Comparison of ENCODE assay signal across 7 mouse cellular contexts in genomic region chr11:5787671-5788055, GRCm38 (mm10). TPM values are rescaled to one million over a fixed set of nuclear protein-coding genes. Genes with fewer than 3 reads are reported as not detected.
DNase-seq lines count a peak whose midpoint lies in the region; ATAC-seq and TF ChIP-seq lines count a peak whose summit lies in the region.

No protein-coding gene starts in this region.

- no peaks in the 10 kb centered on the region for H3K9me3 ChIP-seq in forebrain, embryonic 14.5 days (replicated peaks; ENCODE audit: control insufficient read depth, low read length)
- H3K9me3 ChIP-seq in liver, embryonic 14.5 days (ENCODE audit: control insufficient read depth, low read length) = no peaks in the 10 kb centered on the region

- 24% methylated on average over 8 of the region's 8 CpGs for WGBS in spleen, adult 2 months
- WGBS in forebrain, embryonic 14.5 days = 38% methylated on average over 8 of the region's 8 CpGs
- 17% methylated on average over 8 of the region's 8 CpGs for WGBS in liver, embryonic 14.5 days (ENCODE audit: insufficient replicate concordance)

- no peak for TF ChIP-seq EP300 in liver, embryonic 14.5 days (IDR thresholded peaks at IDR 0.05; ENCODE audit: low read depth)

- peak overlapping the region; percentile 82 for H3K27ac ChIP-seq in spleen, adult 2 months (ENCODE audit: insufficient read depth, low read length)
- H3K27ac ChIP-seq in forebrain, embryonic 14.5 days (ENCODE audit: low read depth, low read length) = peak overlapping the region; percentile 91
- H3K27ac ChIP-seq in liver, embryonic 14.5 days = peak overlapping the region; percentile 97

- peak overlapping the region; percentile 97 for H3K4me3 ChIP-seq in spleen, adult 2 months (ENCODE audit: extremely low read depth, insufficient read depth, insufficient read length)
- peak overlapping the region; percentile 86 for H3K4me3 ChIP-seq in forebrain, embryonic 14.5 days (ENCODE audit: low read depth, low read length)
- H3K4me3 ChIP-seq in liver, embryonic 14.5 days (ENCODE audit: insufficient read depth in 1 of 2, low read depth in 2 of 2, low read length in 2 of 2) = peak overlapping the region; percentile 65 to 75

- DNase-seq in spleen, adult 2 months (ENCODE audit: low read depth in 1 of 2, low spot score in 2 of 2) = no peak
- DNase-seq in spleen, adult 18-20 months = no peak
- no peak for DNase-seq in forebrain, embryonic 14.5 days (ENCODE audit: low spot score)
- no peak for DNase-seq in liver, embryonic 14.5 days (ENCODE audit: low read depth in 3 of 3, low spot score in 3 of 3)
- no peak for DNase-seq in adrenal gland, adult (ENCODE audit: inconsistent age in 2 of 2, low spot score in 1 of 2)
- DNase-seq in gastrocnemius, postnatal 10 days = no peak
- DNase-seq in thymus, postnatal 0 days (ENCODE audit: low spot score) = no peak

- H3K4me1 ChIP-seq in spleen, adult 2 months (ENCODE audit: control insufficient read depth, insufficient read depth, insufficient read length) = peaks cover 14% of the 10 kb centered on the region; the same call in 1 of the 2 replicates
- peaks cover 15% of the 10 kb centered on the region for H3K4me1 ChIP-seq in forebrain, embryonic 14.5 days (ENCODE audit: control insufficient read depth, insufficient read depth, low read length)
- H3K4me1 ChIP-seq in liver, embryonic 14.5 days (replicated peaks; ENCODE audit: control insufficient read depth in 2 of 2, insufficient read depth in 2 of 2, low read length in 1 of 2) = peaks cover 20 to 24% of the 10 kb centered on the region in 2 experiments

- TF ChIP-seq POLR2A in spleen, adult 2 months (IDR thresholded peaks at IDR 0.05; ENCODE audit: low read depth, low read length) = no peak

- 0 out of 2 replicates have a peak, but pooled peaks have one; percentile 13 for ATAC-seq in forebrain, embryonic 14.5 days
- no peak for ATAC-seq in liver, embryonic 14.5 days (ENCODE audit: insufficient read depth)

- peak overlapping the region; percentile 84 for H3K9ac ChIP-seq in forebrain, embryonic 14.5 days (ENCODE audit: low read length)
- H3K9ac ChIP-seq in liver, embryonic 14.5 days (replicated peaks) = peak overlapping the region; percentile 88

- no peak for TF ChIP-seq CTCF in spleen, adult 2 months (IDR thresholded peaks at IDR 0.05; ENCODE audit: extremely low read depth, insufficient read depth, insufficient read length, insufficient replicate concordance)
- TF ChIP-seq CTCF in liver, embryonic 14.5 days (IDR thresholded peaks at IDR 0.05; ENCODE audit: low read depth) = no peak

- peaks cover 10% of the 10 kb centered on the region for H3K36me3 ChIP-seq in spleen, adult 2 months (ENCODE audit: control insufficient read depth, insufficient read depth, low read length)
- peaks cover 17% of the 10 kb centered on the region for H3K36me3 ChIP-seq in forebrain, embryonic 14.5 days (ENCODE audit: control insufficient read depth, insufficient read depth, low read length)
- peaks cover 2% of the 10 kb centered on the region; the same call in 1 of the 2 replicates for H3K36me3 ChIP-seq in liver, embryonic 14.5 days (replicated peaks; ENCODE audit: control insufficient read depth, insufficient read depth, low read depth)

- H3K4me2 ChIP-seq in forebrain, embryonic 14.5 days (ENCODE audit: low read length) = peak overlapping the region; percentile 94
- peak overlapping the region; percentile 99 for H3K4me2 ChIP-seq in liver, embryonic 14.5 days (ENCODE audit: low read depth)

- no peaks in the 10 kb centered on the region for H3K27me3 ChIP-seq in spleen, adult 2 months (ENCODE audit: control insufficient read depth, insufficient read depth, low read length)
- no peaks in the 10 kb centered on the region for H3K27me3 ChIP-seq in forebrain, embryonic 14.5 days (replicated peaks; ENCODE audit: control insufficient read depth, insufficient read depth, low read length)
- H3K27me3 ChIP-seq in liver, embryonic 14.5 days (ENCODE audit: control insufficient read depth, insufficient read depth, low read length) = no peaks in the 10 kb centered on the region

RNA-seq across cellular contexts. Expression of gene Dbnl, which starts 0.6 kb away (rescaled TPM):
- 104 and 130 TPM in 2 replicates for polyA plus RNA-seq in spleen, adult 2 months (2012; rRNA removed)
- 100 and 136 TPM in 2 replicates for polyA plus RNA-seq in forebrain, embryonic 14.5 days (2014; fragmentation: Nextera tagmentation; extraction: Ambion mirVana)
- polyA plus RNA-seq in liver, embryonic 14.5 days (2012; rRNA removed) = 27.8 and 31.3 TPM in 2 replicates
- 35.9 and 39.7 TPM in 2 replicates for polyA plus RNA-seq in liver, embryonic 14.5 days (2014; fragmentation: Nextera tagmentation; extraction: Ambion mirVana)
- total RNA-seq in gastrocnemius, postnatal 10 days (2021) = 10 to 100 TPM; 23.6 to 27.1 TPM
- 134 and 147 TPM in 2 replicates for polyA plus RNA-seq in thymus, postnatal 0 days (2015; fragmentation: Nextera tagmentation; extraction: Ambion mirVana)

RNA-seq across cellular contexts. Expression of gene Pgam2, which starts 15.9 kb away (rescaled TPM):
- polyA plus RNA-seq in spleen, adult 2 months (2012; rRNA removed) = 0.85 and 1.5 TPM in 2 replicates
- polyA plus RNA-seq in forebrain, embryonic 14.5 days (2014; fragmentation: Nextera tagmentation; extraction: Ambion mirVana) = 2.1 TPM in 2 replicates
- 0.15 and 0.36 TPM in 2 replicates for polyA plus RNA-seq in liver, embryonic 14.5 days (2012; rRNA removed)
- polyA plus RNA-seq in liver, embryonic 14.5 days (2014; fragmentation: Nextera tagmentation; extraction: Ambion mirVana) = 1.2 and 1.5 TPM in 2 replicates
- total RNA-seq in gastrocnemius, postnatal 10 days (2021) = 1,000 to 10,000 TPM; 2,411 to 2,775 TPM
- 29.5 and 35.8 TPM in 2 replicates for polyA plus RNA-seq in thymus, postnatal 0 days (2015; fragmentation: Nextera tagmentation; extraction: Ambion mirVana)

RNA-seq across cellular contexts. Expression of gene Urgcp, which starts 25.5 kb away (rescaled TPM):
- polyA plus RNA-seq in spleen, adult 2 months (2012; rRNA removed) = 11.8 and 12.0 TPM in 2 replicates
- 16.0 and 20.9 TPM in 2 replicates for polyA plus RNA-seq in forebrain, embryonic 14.5 days (2014; fragmentation: Nextera tagmentation; extraction: Ambion mirVana)
- 2.9 and 3.5 TPM in 2 replicates for polyA plus RNA-seq in liver, embryonic 14.5 days (2012; rRNA removed)
- polyA plus RNA-seq in liver, embryonic 14.5 days (2014; fragmentation: Nextera tagmentation; extraction: Ambion mirVana) = 4.7 and 6.3 TPM in 2 replicates
- total RNA-seq in gastrocnemius, postnatal 10 days (2021) = 10 to 100 TPM; 29.1 to 42.0 TPM
- polyA plus RNA-seq in thymus, postnatal 0 days (2015; fragmentation: Nextera tagmentation; extraction: Ambion mirVana) = 18.1 and 20.6 TPM in 2 replicates

RNA-seq across cellular contexts. Expression of gene Polm, which starts 50.2 kb away (rescaled TPM):
- 62.5 and 87.7 TPM in 2 replicates for polyA plus RNA-seq in spleen, adult 2 months (2012; rRNA removed)
- 3.9 and 5.3 TPM in 2 replicates for polyA plus RNA-seq in forebrain, embryonic 14.5 days (2014; fragmentation: Nextera tagmentation; extraction: Ambion mirVana)
- 4.1 TPM in 2 replicates for polyA plus RNA-seq in liver, embryonic 14.5 days (2012; rRNA removed)
- polyA plus RNA-seq in liver, embryonic 14.5 days (2014; fragmentation: Nextera tagmentation; extraction: Ambion mirVana) = 1.5 and 2.1 TPM in 2 replicates
- total RNA-seq in gastrocnemius, postnatal 10 days (2021) = 1 to 10 TPM; 4.3 to 8.7 TPM
- polyA plus RNA-seq in thymus, postnatal 0 days (2015; fragmentation: Nextera tagmentation; extraction: Ambion mirVana) = 8.7 and 9.5 TPM in 2 replicates
